Mouse (Mus musculus) cortical plate, adult 2 months (tissue): ENCODE data around the gene Rasgef1a.

ENCODE experiments used
- CTCF ChIP-seq: fragments of 200-500 bp; IDR thresholded peaks from 2 replicates; pipeline ENCODE4 v1.5.1; 2011; ENCODE audit warnings: mild to moderate bottlenecking, control low read depth, low read length; ENCODE audit not compliant: insufficient read depth; ENCODE audit errors: extremely low read depth
- POLR2A ChIP-seq: fragments of 200-500 bp; IDR thresholded peaks from 2 replicates; pipeline ENCODE4 v1.6.1; 2011; ENCODE audit warnings: mild to moderate bottlenecking, low read length, control low read depth; ENCODE audit not compliant: insufficient read depth; ENCODE audit errors: extremely low read depth

GRCm38 (mm10) chr6:118076748-118077147 is 65.5 kb downstream of the Rasgef1a start:
- no peak for TF ChIP-seq CTCF
- no peak for TF ChIP-seq POLR2A
